Mouse (Mus musculus): ENCODE measurements around the gene Nudt9. TPM values are rescaled to one million over a fixed set of nuclear protein-coding genes. Genes with fewer than 3 reads are reported as not detected.
"Not testable (repeated sequence)": the region's sequence is repeated elsewhere in the genome, so short reads cannot be mapped to it uniquely, and the experiment has no call there.

Gene Nudt9
- total and polyA plus RNA-seq, 3 experiments, result 58.5 to 83.8 (median 65.3) TPM

GRCm38 (mm10) chr5:104023289-104024020 is 22.7 kb upstream of the Nudt9 start (continued):
- no peak for TF ChIP-seq ZMIZ1 (IDR thresholded peaks at IDR 0.05; ENCODE audit: low read depth, low read length)
- no peak for TF ChIP-seq MAFK (IDR thresholded peaks at IDR 0.05; ENCODE audit: insufficient replicate concordance, low read length)

- H3K9ac ChIP-seq (ENCODE audit: insufficient read depth, low read depth); H3K27me3 ChIP-seq (replicated peaks); H3K4me2 ChIP-seq (ENCODE audit: insufficient read depth, low read depth, poor library complexity, severe bottlenecking); H3K4me3 ChIP-seq (replicated peaks in 1 of 3; ENCODE audit: low read depth in 2 of 3, low read length in 2 of 3, poor library complexity in 1 of 3); in situ Hi-C loops (cut with MboI; ENCODE audit: low pct_ligation_motif_present, low pct_unique_long_range_greater_than_20kb, low sequenced_read_pairs); H3K79me2 ChIP-seq (replicated peaks; ENCODE audit: control insufficient read depth, extremely low read depth, insufficient read depth, poor library complexity, severe bottlenecking); dilution Hi-C loops (cut with MboI; ENCODE audit: extremely low pct_ligation_motif_present, extremely low pct_unique_long_range_greater_than_20kb, low sequenced_read_pairs); H3K27ac ChIP-seq (ENCODE audit: insufficient read depth, low read depth); H3K36me3 ChIP-seq (replicated peaks in 1 of 2; ENCODE audit: control insufficient read depth in 1 of 2, insufficient read depth in 1 of 2, low read length in 1 of 2); H3K9me3 ChIP-seq (replicated peaks; ENCODE audit: low read length); DNase-seq (ENCODE audit: extremely low read depth): not testable (repeated sequence)
- TF ChIP-seq TBP (conservative IDR thresholded peaks at IDR 0.05; ENCODE audit: low read depth, low read length), result 0 out of 2 replicates have a peak, but pooled peaks have one; percentile 36
- H3K4me1 ChIP-seq (ENCODE audit: control insufficient read depth in 1 of 2, insufficient read depth in 2 of 2), result peaks cover 13 to 46% of the 10 kb centered on the region in 2 experiments
Observed at GRCm38 (mm10) chr5:104024193-104024592, 21.9 kb upstream of the Nudt9 start.

- Histone ChIP-seq H3K4me3 (replicated peaks in 1 of 3; ENCODE audit: low read depth in 2 of 3, low read length in 2 of 3, poor library complexity in 1 of 3) (no peak overlapping the region), H3K36me3 (replicated peaks in 1 of 2; ENCODE audit: control insufficient read depth in 1 of 2, insufficient read depth in 1 of 2, low read length in 1 of 2) (no peaks in the 10 kb centered on the region), H3K27ac (ENCODE audit: insufficient read depth, low read depth) (no peak overlapping the region), H3K4me1 (ENCODE audit: control insufficient read depth in 1 of 2, insufficient read depth in 2 of 2) (peaks cover 13 to 43% of the 10 kb centered on the region in 2 experiments), H3K9ac (ENCODE audit: insufficient read depth, low read depth) (no peak overlapping the region), H3K79me2 (replicated peaks; ENCODE audit: control insufficient read depth, extremely low read depth, insufficient read depth, poor library complexity, severe bottlenecking) (no peaks in the 10 kb centered on the region), H3K4me2 (ENCODE audit: insufficient read depth, low read depth, poor library complexity, severe bottlenecking) (peak overlapping the region; percentile 89; the same call in 1 of the 2 replicates), H3K27me3 (replicated peaks) (no peaks in the 10 kb centered on the region), H3K9me3 (replicated peaks; ENCODE audit: low read length) (no peaks in the 10 kb centered on the region)
- DNase-seq (ENCODE audit: extremely low read depth), result no peak
- in situ Hi-C loops (cut with MboI; ENCODE audit: low pct_ligation_motif_present, low pct_unique_long_range_greater_than_20kb, low sequenced_read_pairs), result no loop called here
- dilution Hi-C loops (cut with MboI; ENCODE audit: extremely low pct_ligation_motif_present, extremely low pct_unique_long_range_greater_than_20kb, low sequenced_read_pairs), result no loop called here
- TF ChIP-seq MAFK (IDR thresholded peaks at IDR 0.05; ENCODE audit: insufficient replicate concordance, low read length) (no peak), UBTF (IDR thresholded peaks at IDR 0.05; ENCODE audit: low read depth, low read length) (no peak), NELFE (IDR thresholded peaks at IDR 0.05; ENCODE audit: low read depth, low read length) (no peak), TBP (conservative IDR thresholded peaks at IDR 0.05; ENCODE audit: low read depth, low read length) (no peak), ETS1 (conservative IDR thresholded peaks at IDR 0.05; ENCODE audit: low read depth, low read length) (no peak), CHD2 (IDR thresholded peaks at IDR 0.05; ENCODE audit: low read length) (no peak), ELF1 (IDR thresholded peaks at IDR 0.05; ENCODE audit: low read depth, low read length) (no peak), ZKSCAN1 (IDR thresholded peaks at IDR 0.05; ENCODE audit: borderline replicate concordance, low read depth, low read length) (no peak), PAX5 (IDR thresholded peaks at IDR 0.05; ENCODE audit: low read length) (no peak), IRF4 (IDR thresholded peaks at IDR 0.05; ENCODE audit: low read depth, low read length) (peak; percentile 41; the same call in 1 of the 2 replicates), JUND (conservative IDR thresholded peaks at IDR 0.05; ENCODE audit: low read depth, low read length) (no peak), MEF2A (IDR thresholded peaks at IDR 0.05; ENCODE audit: borderline replicate concordance, low read depth, low read length) (no peak), MAZ (IDR thresholded peaks at IDR 0.05; ENCODE audit: low read depth, low read length) (no peak), MAX (IDR thresholded peaks at IDR 0.05; ENCODE audit: low read length) (peak; percentile 58; the same call in 1 of the 2 replicates), GABPA (IDR thresholded peaks at IDR 0.05; ENCODE audit: insufficient replicate concordance, low read depth, low read length) (no peak)
Observed at GRCm38 (mm10) chr5:104024762-104025161, 21.3 kb upstream of the Nudt9 start.
